Mouse (Mus musculus) hindbrain, postnatal 0 days (tissue): ENCODE measurements around the gene Pip4p1. TPM values are rescaled to one million over a fixed set of nuclear protein-coding genes. Genes with fewer than 3 reads are reported as not detected.
"Not testable (repeated sequence)": the region's sequence is repeated elsewhere in the genome, so short reads cannot be mapped to it uniquely, and the experiment has no call there.

ENCODE experiments used
- ATAC-seq: fragments of 200-750 bp; cut with Nextera tagmentation; 2 replicates; pipeline ENCODE4 v1.8.0; 2017; ENCODE audit warnings: mild to moderate bottlenecking, moderate TSS enrichment, moderate library complexity
- DNase-seq: peaks from one replicate; pipeline ENCODE4 v3.0.0-alpha.2; 2015; ENCODE audit warnings: low spot score
- H3K27ac ChIP-seq: fragments of 300-500 bp; sonication (generic); 2 replicates; pipeline ENCODE4 v1.5.1; 2014; ENCODE audit warnings: mild to moderate bottlenecking
- H3K27me3 ChIP-seq: fragments of 300-500 bp; sonication (generic); 2 replicates; pipeline ENCODE4 v1.6.1; 2014; ENCODE audit warnings: low read length, mixed read lengths; ENCODE audit not compliant: insufficient read depth
- H3K36me3 ChIP-seq: fragments of 300-500 bp; sonication (generic); 2 replicates; pipeline ENCODE4 v1.6.1; 2014; ENCODE audit warnings: low read length, mixed read lengths; ENCODE audit not compliant: insufficient read depth
- H3K4me1 ChIP-seq: fragments of 300-500 bp; sonication (generic); 2 replicates; pipeline ENCODE4 v1.6.1; 2014; ENCODE audit warnings: antibody characterized with exemption, low read length, mixed read lengths; ENCODE audit not compliant: insufficient read depth
- H3K4me2 ChIP-seq: fragments of 300-500 bp; sonication (generic); 2 replicates; pipeline ENCODE4 v1.6.1; 2014; ENCODE audit warnings: low read depth, mild to moderate bottlenecking, low read length, moderate library complexity, mixed read lengths
- H3K4me3 ChIP-seq: fragments of 300-500 bp; sonication (generic); 2 replicates; pipeline ENCODE4 v1.5.1; 2014; ENCODE audit warnings: low read length
- H3K9ac ChIP-seq: fragments of 300-500 bp; sonication (generic); replicated peaks from 2 replicates; pipeline ENCODE4 v1.6.1; 2014; ENCODE audit warnings: mild to moderate bottlenecking, low read length, moderate library complexity, mixed read lengths
- H3K9me3 ChIP-seq: fragments of 300-500 bp; sonication (generic); 2 replicates; pipeline ENCODE4 v1.6.1; 2016; ENCODE audit warnings: low read length, mixed read lengths
- CTCF ChIP-seq: IDR thresholded peaks from 2 replicates; pipeline ENCODE4 v1.5.1; 2016; ENCODE audit warnings: antibody characterized with exemption, control low read depth, low read depth
- WGBS: fragments of 180-500 bp; shearing (Covaris S2); extraction: QIAGEN DNeasy Blood & Tissue Kit; methylation state at CpG from one replicate; pipeline ENCODE4 v1.1.7; 2014; 5-methylcytosine and 5-hydroxymethylcytosine counted together
- polyA plus RNA-seq: library from polyadenylated mRNA; unstranded; fragments of >200 nt; fragmentation: Nextera tagmentation; extraction: Ambion mirVana; gene quantifications from 2 replicates; pipeline ENCODE4 v1.2.1, GENCODE M21; 2015
- total RNA-seq: library from RNA; depleted of rRNA; stranded (reverse); fragments of >200 nt; gene quantifications from 2 replicates; pipeline ENCODE4 v1.2.3, GENCODE M21; 2014; rRNA removed

Gene Pip4p1
- total RNA-seq (53.3 and 69.1 TPM in 2 replicates), polyA plus RNA-seq (102 and 103 TPM in 2 replicates)

GRCm38 (mm10) chr14:50930754-50931492 is at the start of gene Pip4p1, which contains the start of gene Pnp:
Pip4p1 (minus strand) TSS chr14:50930856.
Pnp (plus strand) TSS chr14:50931082.
- ATAC-seq (peak; percentile 99), DNase-seq (peak; percentile 99)
- WGBS, result under 1% methylated on average over 63 of the region's 68 CpGs
- H3K4me2 ChIP-seq, result peak within 1 kb of the TSS; percentile 79
- peak within 1 kb of the TSS; percentile 83 for H3K27ac ChIP-seq
- H3K9ac ChIP-seq, result peak within 1 kb of the TSS; percentile 84
- H3K27me3 ChIP-seq, result no peaks in the 10 kb centered on the region
- no peaks in the 10 kb centered on the region for H3K9me3 ChIP-seq
- H3K36me3 ChIP-seq, result peaks cover 32% of the 10 kb centered on the region
- peak within 1 kb of the TSS; percentile 62 for H3K4me3 ChIP-seq
- 0 out of 2 replicates have a peak, but pooled peaks cover 7% of the 10 kb centered on the region for H3K4me1 ChIP-seq
- no peak for TF ChIP-seq CTCF

GRCm38 (mm10) chr14:50979631-50980030 is 49.0 kb upstream of the Pip4p1 start:
- Histone ChIP-seq H3K27me3 (no peaks in the 10 kb centered on the region), H3K36me3 (no peaks in the 10 kb centered on the region), H3K9ac (no peak overlapping the region), H3K4me2 (no peak overlapping the region), H3K27ac (no peak overlapping the region), H3K4me3 (no peak overlapping the region), H3K4me1 (no peaks in the 10 kb centered on the region), H3K9me3 (no peaks in the 10 kb centered on the region)
- ATAC-seq (no peak), DNase-seq (no peak)
- no peak for TF ChIP-seq CTCF

- H3K9ac ChIP-seq, ATAC-seq, H3K27ac ChIP-seq, H3K4me1 ChIP-seq, H3K27me3 ChIP-seq, H3K9me3 ChIP-seq, H3K36me3 ChIP-seq, H3K4me2 ChIP-seq, DNase-seq, H3K4me3 ChIP-seq: not testable (repeated sequence)
- 92% methylated on average over 6 of the region's 6 CpGs for WGBS
These were observed 47.8 kb upstream of the Pip4p1 start for GRCm38 (mm10) chr14:50978451-50978850.

GRCm38 (mm10) chr14:50976674-50977073 is 46.0 kb upstream of the Pip4p1 start:
- H3K9me3 ChIP-seq, result no peaks in the 10 kb centered on the region
- 0 out of 2 replicates have a peak, but pooled peaks have one; percentile 19 for TF ChIP-seq CTCF
- H3K9ac ChIP-seq, result no peak overlapping the region
- peak; percentile 18 for DNase-seq
- 14% methylated on average over 9 of the region's 9 CpGs for WGBS
- H3K36me3 ChIP-seq, result no peaks in the 10 kb centered on the region
- no peaks in the 10 kb centered on the region for H3K4me1 ChIP-seq
- H3K4me3 ChIP-seq, result no peak overlapping the region
- no peak overlapping the region for H3K27ac ChIP-seq
- 0 out of 2 replicates have a peak overlapping the region, but pooled peaks have one; percentile 1 for H3K4me2 ChIP-seq
- H3K27me3 ChIP-seq, result no peaks in the 10 kb centered on the region
- ATAC-seq, result peak; percentile 49; the same call in 1 of the 2 replicates

GRCm38 (mm10) chr14:50975001-50975400 is 44.3 kb upstream of the Pip4p1 start:
- DNase-seq (no peak), ATAC-seq (no peak)
- WGBS, result 65% methylated on average over 5 of the region's 5 CpGs
- Histone ChIP-seq H3K9me3 (no peaks in the 10 kb centered on the region), H3K4me1 (no peaks in the 10 kb centered on the region), H3K27me3 (no peaks in the 10 kb centered on the region), H3K36me3 (no peaks in the 10 kb centered on the region), H3K4me3 (no peak overlapping the region), H3K4me2 (no peak overlapping the region), H3K27ac (no peak overlapping the region), H3K9ac (no peak overlapping the region)
- no peak for TF ChIP-seq CTCF

GRCm38 (mm10) chr14:50973700-50974099 is 43.0 kb upstream of the Pip4p1 start:
- no peak overlapping the region for H3K9ac ChIP-seq
- H3K9me3 ChIP-seq, result no peaks in the 10 kb centered on the region
- DNase-seq (no peak), ATAC-seq (no peak)
- no peaks in the 10 kb centered on the region for H3K36me3 ChIP-seq
- no peak for TF ChIP-seq CTCF
- H3K4me3 ChIP-seq, result no peak overlapping the region
- peaks cover 3% of the 10 kb centered on the region; the same call in 1 of the 2 replicates for H3K4me1 ChIP-seq
- WGBS, result 60% methylated on average over 4 of the region's 4 CpGs
- no peaks in the 10 kb centered on the region for H3K27me3 ChIP-seq
- H3K4me2 ChIP-seq, result no peak overlapping the region
- H3K27ac ChIP-seq, result no peak overlapping the region

GRCm38 (mm10) chr14:50973054-50973453 is 42.4 kb upstream of the Pip4p1 start:
- H3K4me3 ChIP-seq, ATAC-seq, H3K4me1 ChIP-seq, H3K9ac ChIP-seq, H3K27me3 ChIP-seq, H3K36me3 ChIP-seq, DNase-seq, H3K4me2 ChIP-seq, H3K9me3 ChIP-seq, H3K27ac ChIP-seq: not testable (repeated sequence)
- 92% methylated on average over 5 of the region's 5 CpGs for WGBS
